In genomic region chr15:31729133-31729532, GRCm38 (mm10) we compare ENCODE assay signal across 23 mouse cellular contexts.
"Had no signal": no experiment of that assay in that cellular context is flagged by ENCODE, and none has a peak within 500 bp of the region (broad histone marks: within the 10 kb centered on the region; RNA-seq: fewer than 3 reads in every experiment).

No protein-coding gene starts in this region.

- DNase-seq: liver, embryonic 13.5 days; liver, postnatal 0 days; lung, adult 2 months; lung, postnatal 14 days; lung, postnatal 36 days; midbrain, embryonic 14.5 days; retina, postnatal 1 day; right cerebral cortex, adult 18-20 months; right cerebral cortex, postnatal 25 days; right cerebral cortex, postnatal 4 days; spleen, adult 18-20 months; thymus, adult 18-20 months; thymus, postnatal 14 days; thymus, postnatal 36 days had no signal

- H3K9ac ChIP-seq: liver, embryonic 13.5 days; liver, embryonic 15.5 days; liver, postnatal 0 days; lung, embryonic 15.5 days; midbrain, embryonic 12.5 days; neural tube, embryonic 13.5 days; neural tube, embryonic 15.5 days had no signal

- H3K4me3 ChIP-seq: liver, embryonic 13.5 days; liver, embryonic 15.5 days; lung, embryonic 15.5 days; midbrain, embryonic 12.5 days; neural tube, embryonic 13.5 days; neural tube, embryonic 15.5 days had no signal

- H3K9me3 ChIP-seq: liver, embryonic 13.5 days; liver, embryonic 15.5 days; lung, embryonic 15.5 days; midbrain, embryonic 12.5 days; neural tube, embryonic 15.5 days had no signal

- ATAC-seq: liver, postnatal 0 days; lung, postnatal 0 days; midbrain, embryonic 16.5 days had no signal

- H3K27me3 ChIP-seq: liver, embryonic 13.5 days; liver, embryonic 15.5 days; lung, embryonic 15.5 days; midbrain, embryonic 12.5 days; neural tube, embryonic 13.5 days; neural tube, embryonic 15.5 days had no signal

- H3K27ac ChIP-seq: liver, embryonic 13.5 days; liver, embryonic 15.5 days; lung, embryonic 15.5 days; macrophage; midbrain, embryonic 12.5 days; neural tube, embryonic 13.5 days; neural tube, embryonic 15.5 days had no signal

- H3K4me2 ChIP-seq: liver, embryonic 11.5 days; liver, embryonic 13.5 days; liver, embryonic 15.5 days; lung, embryonic 15.5 days; midbrain, embryonic 12.5 days; neural tube, embryonic 13.5 days; neural tube, embryonic 15.5 days had no signal

- H3K4me1 ChIP-seq: liver, embryonic 13.5 days; liver, embryonic 15.5 days; lung, embryonic 15.5 days; midbrain, embryonic 12.5 days; neural tube, embryonic 13.5 days; neural tube, embryonic 15.5 days had no signal

- H3K36me3 ChIP-seq: liver, embryonic 13.5 days; liver, embryonic 15.5 days; lung, embryonic 15.5 days; midbrain, embryonic 12.5 days; neural tube, embryonic 13.5 days; neural tube, embryonic 15.5 days had no signal
